In genomic region chr13:28257228-28257627, GRCm38 (mm10) we compare ENCODE assay signal across 12 mouse cellular contexts. TPM values are rescaled to one million over a fixed set of nuclear protein-coding genes. Genes with fewer than 3 reads are reported as not detected.
DNase-seq lines count a peak whose midpoint lies in the region; ATAC-seq and TF ChIP-seq lines count a peak whose summit lies in the region.
"Had no signal": no experiment of that assay in that cellular context is flagged by ENCODE, and none has a peak within 500 bp of the region (broad histone marks: within the 10 kb centered on the region; RNA-seq: fewer than 3 reads in every experiment).

Gene Gm11361, plus strand, starts transcription at chr13:28257528.

- intact Hi-C loops in left cerebral cortex, adult 2 months (cut with DNase I), result no loop called here
- intact Hi-C loops in heart, postnatal 25 days (cut with DNase I), result no loop called here

- no peak for DNase-seq in left cerebral cortex, adult 2 months (ENCODE audit: extremely low spot score in 1 of 2, low spot score in 2 of 2)
- DNase-seq in left cerebral cortex, adult 11 months (ENCODE audit: low spot score), result no peak
- DNase-seq in adrenal gland, postnatal 36 days, result no peak
- DNase-seq in heart, postnatal 25 days (ENCODE audit: low spot score), result no peak
- no peak for DNase-seq in spleen, postnatal 14 days (ENCODE audit: low spot score in 2 of 2)
- DNase-seq in ovary, postnatal 14 days (ENCODE audit: low spot score), result no peak
- DNase-seq: cerebellum, postnatal 10 days; kidney, adult 11 months; thymus, postnatal 25 days had no signal

- H3K27ac ChIP-seq in left cerebral cortex, adult 2 months, result no peak within 1 kb of the TSS
- H3K27ac ChIP-seq: limb, embryonic 13.5 days had no signal

- no peak for ATAC-seq in megakaryocyte-erythroid progenitor cell, adult 5-6 weeks (replicated peaks; ENCODE audit: low FRiP score, low TSS enrichment, poor library complexity, severe bottlenecking)
- ATAC-seq: lung, postnatal 0 days had no signal

- TF ChIP-seq CTCF in left cerebral cortex, adult 2 months (IDR thresholded peaks at IDR 0.05), result no peak

- no peak within 1 kb of the TSS for H3K4me3 ChIP-seq in left cerebral cortex, adult 2 months
- H3K4me3 ChIP-seq: limb, embryonic 13.5 days had no signal

RNA-seq across cellular contexts. Expression of gene Gm11361, which starts in this region (rescaled TPM):
- 10 to 100 TPM; 43.4 to 52.0 TPM for total RNA-seq in left cerebral cortex, adult 2 months (2021)
- 100 to 1,000 TPM; 131 to 135 TPM for total RNA-seq in adrenal gland, postnatal 36 days (2021)
- 10 to 100 TPM; 75.7 to 82.3 TPM for total RNA-seq in heart, postnatal 25 days (2021)
- 46.3 and 48.1 TPM in 2 replicates for total RNA-seq in megakaryocyte-erythroid progenitor cell, adult 5-6 weeks (2014; fragmentation: Nextera tagmentation)
- total RNA-seq in megakaryocyte-erythroid progenitor cell, adult 5-6 weeks (2017), result 11.5 and 13.6 TPM in 2 replicates
